Mouse (Mus musculus): ENCODE measurements around the gene Pamr1.

DNA sequence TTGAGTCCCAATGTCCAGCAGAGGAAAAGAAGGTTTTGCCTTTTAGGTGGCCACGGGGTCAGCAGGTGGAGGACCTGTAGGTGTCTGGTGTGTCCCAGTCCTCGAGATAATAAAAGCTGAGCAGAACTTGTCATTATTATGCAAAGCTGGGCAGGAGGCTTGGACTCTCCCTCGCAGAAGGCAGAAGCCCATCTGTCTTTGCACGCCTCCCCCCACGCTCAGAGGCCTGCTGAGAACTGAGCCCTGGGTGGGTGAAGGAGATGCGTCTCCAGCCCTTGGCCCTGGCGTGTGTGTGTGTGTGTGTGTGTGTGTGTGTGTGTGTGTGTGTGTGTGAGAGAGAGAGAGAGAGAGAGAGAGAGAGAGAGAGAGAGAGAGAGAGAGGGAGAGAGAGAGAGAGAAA is 107.9 kb downstream of the Pamr1 start:
- TF ChIP-seq TAL1 (IDR thresholded peaks at IDR 0.05; ENCODE audit: low read length), result no peak
- TF ChIP-seq GATA1 (IDR thresholded peaks at IDR 0.05; ENCODE audit: low read length), result no peak
